Mouse (Mus musculus) bone marrow macrophage, adult 2 months (primary cell): ENCODE data around the gene Kmt2a.

Experiments used
- CTCF ChIP-seq: IDR thresholded peaks from 2 replicates; pipeline ENCODE4 v1.5.1; 2012; ENCODE audit warnings: low read depth, mild to moderate bottlenecking, low read length, moderate library complexity
- POLR2A ChIP-seq: IDR thresholded peaks from 2 replicates; pipeline ENCODE4 v1.6.1; 2012; ENCODE audit warnings: mild to moderate bottlenecking, low read depth, low read length, borderline replicate concordance

- TF ChIP-seq POLR2A (no peak), CTCF (no peak)
These were observed 38.5 kb upstream of the Kmt2a start for GRCm38 (mm10) chr9:44919606-44920005.
